Mouse (Mus musculus): ENCODE results near the gene Camta2.

- TF ChIP-seq USF1 (IDR thresholded peaks at IDR 0.05; ENCODE audit: low read depth) (no peak), POLR2A (IDR thresholded peaks at IDR 0.05; ENCODE audit: insufficient read length, low read depth) (no peak), E2F4 (IDR thresholded peaks at IDR 0.05; ENCODE audit: insufficient read depth) (no peak), SRF (IDR thresholded peaks at IDR 0.05; ENCODE audit: control insufficient read depth, insufficient read length, low read depth) (no peak), MYOD1 (IDR thresholded peaks at IDR 0.05; ENCODE audit: control insufficient read depth in 1 of 3, insufficient read length in 2 of 3, low read depth in 2 of 3) (no peak)
Measured at GRCm38 (mm10) chr11:70646259-70646555, 41.7 kb downstream of the Camta2 start.

Data from myocyte (in vitro differentiated cells).